Mouse (Mus musculus) hindbrain, embryonic 13.5 days (tissue): Measurements from ENCODE around the gene Coro2b. TPM values are rescaled to one million over a fixed set of nuclear protein-coding genes. Genes with fewer than 3 reads are reported as not detected.

Source experiments
- ATAC-seq: fragments of 200-750 bp; cut with Nextera tagmentation; 2 replicates; pipeline ENCODE4 v1.8.0; 2017; ENCODE audit warnings: moderate TSS enrichment; ENCODE audit not compliant: low FRiP score
- H3K27ac ChIP-seq: fragments of 300-500 bp; sonication (generic); 2 replicates; pipeline ENCODE4 v1.5.1; 2015; ENCODE audit warnings: inconsistent platforms, mild to moderate bottlenecking, moderate library complexity
- H3K27me3 ChIP-seq: fragments of 300-500 bp; sonication (generic); 2 replicates; pipeline ENCODE4 v1.6.1; 2015; ENCODE audit warnings: mild to moderate bottlenecking, inconsistent platforms
- H3K36me3 ChIP-seq: fragments of 300-500 bp; sonication (generic); 2 replicates; pipeline ENCODE4 v1.6.1; 2015; ENCODE audit warnings: mild to moderate bottlenecking, inconsistent platforms
- H3K4me1 ChIP-seq: fragments of 300-500 bp; sonication (generic); replicated peaks from 2 replicates; pipeline ENCODE4 v1.6.1; 2015; ENCODE audit warnings: inconsistent platforms
- H3K4me2 ChIP-seq: fragments of 300-500 bp; sonication (generic); 2 replicates; pipeline ENCODE4 v1.6.1; 2015; ENCODE audit warnings: inconsistent platforms, mild to moderate bottlenecking, moderate library complexity
- H3K4me3 ChIP-seq: fragments of 300-500 bp; sonication (generic); 2 replicates; pipeline ENCODE4 v1.5.1; 2015; ENCODE audit warnings: mild to moderate bottlenecking, inconsistent platforms
- H3K9ac ChIP-seq: fragments of 300-500 bp; sonication (generic); 2 replicates; pipeline ENCODE4 v1.6.1; 2015; ENCODE audit warnings: mild to moderate bottlenecking, inconsistent platforms
- H3K9me3 ChIP-seq: fragments of 300-500 bp; sonication (generic); 2 replicates; pipeline ENCODE4 v1.6.1; 2016; ENCODE audit warnings: inconsistent platforms
- WGBS: fragments of 180-500 bp; shearing (Covaris S2); methylation state at CpG from one replicate; pipeline ENCODE4 v1.1.7; 2015; 5-methylcytosine and 5-hydroxymethylcytosine counted together
- polyA plus RNA-seq: library from polyadenylated mRNA; unstranded; fragments of >200 nt; fragmentation: Nextera tagmentation; extraction: Ambion mirVana; gene quantifications from 2 replicates; pipeline ENCODE4 v1.2.1, GENCODE M21; 2015

Gene Coro2b
- polyA plus RNA-seq, 1 experiment from 2014 or later, result 39.0 TPM

- Histone ChIP-seq H3K9ac (peak overlapping the region; percentile 46; the same call in 1 of the 2 replicates), H3K9me3 (no peaks in the 10 kb centered on the region), H3K4me2 (no peak overlapping the region), H3K27me3 (no peaks in the 10 kb centered on the region), H3K4me1 (peaks cover 39% of the 10 kb centered on the region), H3K36me3 (no peaks in the 10 kb centered on the region), H3K27ac (peak overlapping the region; percentile 44; the same call in 1 of the 2 replicates), H3K4me3 (no peak overlapping the region)
- no peak for ATAC-seq
- WGBS, result 47% methylated on average over 6 of the region's 6 CpGs
Observed at GRCm38 (mm10) chr9:62480898-62481642, 55.8 kb downstream of the Coro2b start.

- no peaks in the 10 kb centered on the region for H3K27me3 ChIP-seq
- H3K9ac ChIP-seq, result no peak overlapping the region
- no peaks in the 10 kb centered on the region for H3K36me3 ChIP-seq
- H3K4me2 ChIP-seq, result no peak overlapping the region
- 80% methylated on average over 9 of the region's 9 CpGs for WGBS
- peak overlapping the region; percentile 44; the same call in 1 of the 2 replicates for H3K27ac ChIP-seq
- H3K4me3 ChIP-seq, result no peak overlapping the region
- no peaks in the 10 kb centered on the region for H3K9me3 ChIP-seq
- H3K4me1 ChIP-seq, result peaks cover 39% of the 10 kb centered on the region
- ATAC-seq, result no peak
Observed at GRCm38 (mm10) chr9:62480149-62480548, 56.7 kb downstream of the Coro2b start.

GRCm38 (mm10) chr9:62476782-62477487 lies 59.9 kb downstream of the Coro2b start:
- ATAC-seq, result peak; percentile 60; the same call in 1 of the 2 replicates
- 32% methylated on average over 11 of the region's 11 CpGs for WGBS
- Histone ChIP-seq H3K27me3 (no peaks in the 10 kb centered on the region), H3K4me1 (peaks cover 39% of the 10 kb centered on the region), H3K9me3 (no peaks in the 10 kb centered on the region), H3K4me3 (no peak overlapping the region), H3K4me2 (no peak overlapping the region), H3K9ac (no peak overlapping the region), H3K36me3 (no peaks in the 10 kb centered on the region), H3K27ac (peak overlapping the region; percentile 82)

- Histone ChIP-seq H3K4me3 (no peak overlapping the region), H3K36me3 (no peaks in the 10 kb centered on the region), H3K9ac (no peak overlapping the region), H3K27me3 (no peaks in the 10 kb centered on the region), H3K4me2 (no peak overlapping the region), H3K4me1 (peaks cover 23% of the 10 kb centered on the region), H3K27ac (no peak overlapping the region), H3K9me3 (no peaks in the 10 kb centered on the region)
- no peak for ATAC-seq
- 87% methylated on average over 2 of the region's 2 CpGs for WGBS
Observed at GRCm38 (mm10) chr9:62474206-62474605, 62.6 kb downstream of the Coro2b start.

- 84% methylated on average over 14 of the region's 14 CpGs for WGBS
- Histone ChIP-seq H3K4me2 (no peak overlapping the region), H3K9me3 (no peaks in the 10 kb centered on the region), H3K36me3 (no peaks in the 10 kb centered on the region), H3K4me1 (peaks cover 29% of the 10 kb centered on the region), H3K27me3 (no peaks in the 10 kb centered on the region), H3K4me3 (no peak overlapping the region), H3K27ac (no peak overlapping the region), H3K9ac (no peak overlapping the region)
- ATAC-seq, result no peak
Observed at GRCm38 (mm10) chr9:62471541-62472189, 65.2 kb downstream of the Coro2b start.

- ATAC-seq, result no peak
- WGBS, result 90% methylated on average over 14 of the region's 14 CpGs
- peaks cover 29% of the 10 kb centered on the region for H3K4me1 ChIP-seq
- no peak overlapping the region for H3K4me3 ChIP-seq
- no peaks in the 10 kb centered on the region for H3K36me3 ChIP-seq
- no peak overlapping the region for H3K9ac ChIP-seq
- no peaks in the 10 kb centered on the region for H3K9me3 ChIP-seq
- no peak overlapping the region for H3K4me2 ChIP-seq
- H3K27ac ChIP-seq, result no peak overlapping the region
- H3K27me3 ChIP-seq, result no peaks in the 10 kb centered on the region
Observed at GRCm38 (mm10) chr9:62471041-62471440, 65.8 kb downstream of the Coro2b start.

- H3K36me3 ChIP-seq, result no peaks in the 10 kb centered on the region
- peaks cover 34% of the 10 kb centered on the region for H3K4me1 ChIP-seq
- peak; percentile 63; the same call in 1 of the 2 replicates for ATAC-seq
- H3K9me3 ChIP-seq, result no peaks in the 10 kb centered on the region
- WGBS, result 15% methylated on average over 1 of the region's 1 CpGs
- H3K4me2 ChIP-seq, result no peak overlapping the region
- no peak overlapping the region for H3K9ac ChIP-seq
- no peaks in the 10 kb centered on the region for H3K27me3 ChIP-seq
- peak overlapping the region; percentile 64; the same call in 1 of the 2 replicates for H3K27ac ChIP-seq
- no peak overlapping the region for H3K4me3 ChIP-seq
Observed at GRCm38 (mm10) chr9:62470398-62470797, 66.4 kb downstream of the Coro2b start.

GRCm38 (mm10) chr9:62469696-62470095 lies 67.1 kb downstream of the Coro2b start:
- H3K27ac ChIP-seq, result peak overlapping the region; percentile 64
- H3K4me1 ChIP-seq, result peaks cover 34% of the 10 kb centered on the region
- H3K27me3 ChIP-seq, result no peaks in the 10 kb centered on the region
- H3K4me2 ChIP-seq, result no peak overlapping the region
- H3K4me3 ChIP-seq, result no peak overlapping the region
- 77% methylated on average over 10 of the region's 10 CpGs for WGBS
- no peaks in the 10 kb centered on the region for H3K36me3 ChIP-seq
- no peak for ATAC-seq
- no peaks in the 10 kb centered on the region for H3K9me3 ChIP-seq
- H3K9ac ChIP-seq, result no peak overlapping the region

- ATAC-seq, result peak; percentile 62; the same call in 1 of the 2 replicates
- 12% methylated on average over 13 of the region's 13 CpGs for WGBS
- Histone ChIP-seq H3K27ac (peak overlapping the region; percentile 64), H3K4me1 (peaks cover 34% of the 10 kb centered on the region), H3K4me2 (no peak overlapping the region), H3K27me3 (no peaks in the 10 kb centered on the region), H3K4me3 (no peak overlapping the region), H3K9ac (no peak overlapping the region), H3K36me3 (no peaks in the 10 kb centered on the region), H3K9me3 (no peaks in the 10 kb centered on the region)
Observed at GRCm38 (mm10) chr9:62469143-62469542, 67.7 kb downstream of the Coro2b start.

- no peak overlapping the region for H3K4me3 ChIP-seq
- no peaks in the 10 kb centered on the region for H3K36me3 ChIP-seq
- 78% methylated on average over 1 of the region's 1 CpGs for WGBS
- no peak overlapping the region for H3K27ac ChIP-seq
- H3K4me2 ChIP-seq, result no peak overlapping the region
- no peak overlapping the region for H3K9ac ChIP-seq
- H3K4me1 ChIP-seq, result peaks cover 34% of the 10 kb centered on the region
- no peaks in the 10 kb centered on the region for H3K9me3 ChIP-seq
- H3K27me3 ChIP-seq, result no peaks in the 10 kb centered on the region
- ATAC-seq, result no peak
Observed at GRCm38 (mm10) chr9:62467413-62467784, 69.4 kb downstream of the Coro2b start.

GRCm38 (mm10) chr9:62466742-62467412 lies 70.0 kb downstream of the Coro2b start:
- no peak overlapping the region for H3K9ac ChIP-seq
- H3K4me3 ChIP-seq, result no peak overlapping the region
- no peak for ATAC-seq
- 86% methylated on average over 11 of the region's 11 CpGs for WGBS
- H3K4me2 ChIP-seq, result no peak overlapping the region
- H3K4me1 ChIP-seq, result peaks cover 34% of the 10 kb centered on the region
- no peaks in the 10 kb centered on the region for H3K27me3 ChIP-seq
- H3K27ac ChIP-seq, result no peak overlapping the region
- H3K36me3 ChIP-seq, result no peaks in the 10 kb centered on the region
- H3K9me3 ChIP-seq, result no peaks in the 10 kb centered on the region

GRCm38 (mm10) chr9:62466053-62466452 lies 70.8 kb downstream of the Coro2b start:
- Histone ChIP-seq H3K9me3 (no peaks in the 10 kb centered on the region), H3K4me1 (peaks cover 34% of the 10 kb centered on the region), H3K27me3 (no peaks in the 10 kb centered on the region), H3K36me3 (no peaks in the 10 kb centered on the region), H3K4me2 (no peak overlapping the region), H3K27ac (0 out of 2 replicates have a peak overlapping the region, but pooled peaks have one; percentile 25), H3K4me3 (no peak overlapping the region), H3K9ac (no peak overlapping the region)
- ATAC-seq, result no peak
- WGBS, result 77% methylated on average over 8 of the region's 8 CpGs
